Mouse (Mus musculus) frontal cortex, postnatal 25 days (tissue): ENCODE measurements around the gene Scn1a.
A peak's percentile ranks its signal among the peaks of the same experiment; 100 is the strongest.

Source experiments
- DNase-seq, 2 experiments: peaks; one replicate each; pipeline ENCODE4 v3.0.0; 2022; ENCODE audit warnings: low spot score in 2 of 2

Scn1a gene

GRCm38 (mm10) chr2:66440711-66441110 lies at the start of gene Scn1a:
TSS of gene Scn1a (minus strand) at chr2:66440840.
- peak in 1 of 2 experiments; percentile 11 for DNase-seq

GRCm38 (mm10) chr2:66478395-66478794 lies 37.8 kb upstream of the Scn1a start:
- no peak for DNase-seq

GRCm38 (mm10) chr2:66473181-66473822 lies 32.7 kb upstream of the Scn1a start:
- DNase-seq, result peak in 1 of 2 experiments; percentile 7

- no peak for DNase-seq
Observed at GRCm38 (mm10) chr2:66465484-66465883, 24.8 kb upstream of the Scn1a start.

GRCm38 (mm10) chr2:66464874-66465458 lies 24.3 kb upstream of the Scn1a start:
- no peak for DNase-seq

GRCm38 (mm10) chr2:66463916-66464315 lies 23.3 kb upstream of the Scn1a start:
- no peak for DNase-seq

- DNase-seq, result no peak
Observed at GRCm38 (mm10) chr2:66462458-66462857, 21.8 kb upstream of the Scn1a start.

- peak in 1 of 2 experiments; percentile 7 for DNase-seq
Observed at GRCm38 (mm10) chr2:66439764-66440471, 722 bp downstream of the Scn1a start.

- no peak for DNase-seq
Observed at GRCm38 (mm10) chr2:66436286-66436685, 4.4 kb downstream of the Scn1a start.

- DNase-seq, result peak; percentile 35 to 40
Observed at GRCm38 (mm10) chr2:66409740-66410290, 30.8 kb downstream of the Scn1a start.

- DNase-seq, result peak in 1 of 2 experiments; percentile 19
Observed at GRCm38 (mm10) chr2:66408899-66409739, 31.5 kb downstream of the Scn1a start.

GRCm38 (mm10) chr2:66408456-66408855 lies 32.2 kb downstream of the Scn1a start:
- DNase-seq, result peak in 1 of 2 experiments; percentile 16

- DNase-seq, result no peak
Observed at GRCm38 (mm10) chr2:66392586-66392985, 48.1 kb downstream of the Scn1a start.

GRCm38 (mm10) chr2:66367957-66368356 lies 72.7 kb downstream of the Scn1a start:
- DNase-seq, result no peak

GRCm38 (mm10) chr2:66350590-66350989 lies 90.0 kb downstream of the Scn1a start:
- DNase-seq, result no peak

GRCm38 (mm10) chr2:66346622-66347021 lies 94.0 kb downstream of the Scn1a start:
- DNase-seq, result no peak

GRCm38 (mm10) chr2:66346181-66346580 lies 94.5 kb downstream of the Scn1a start:
- DNase-seq, result no peak

- no peak for DNase-seq
Observed at GRCm38 (mm10) chr2:66337406-66337805, 103.2 kb downstream of the Scn1a start.

- DNase-seq, result no peak
Observed at GRCm38 (mm10) chr2:66336396-66336795, 104.2 kb downstream of the Scn1a start.

- no peak for DNase-seq
Observed at GRCm38 (mm10) chr2:66272551-66272950, 168.1 kb downstream of the Scn1a start.
